Mouse (Mus musculus) adrenal gland, postnatal 25 days (tissue): ENCODE measurements at regions not wholly inside any gene's neighbourhood (a gene's known extent, or its start where the extent isn't known, plus 50 kb on each side); places are given as distances from the start of the nearest gene placed in this dataset.

Source experiments
- DNase-seq: peaks from one replicate; pipeline ENCODE4 v3.0.0; 2021; ENCODE audit warnings: mixed read lengths

DNA sequence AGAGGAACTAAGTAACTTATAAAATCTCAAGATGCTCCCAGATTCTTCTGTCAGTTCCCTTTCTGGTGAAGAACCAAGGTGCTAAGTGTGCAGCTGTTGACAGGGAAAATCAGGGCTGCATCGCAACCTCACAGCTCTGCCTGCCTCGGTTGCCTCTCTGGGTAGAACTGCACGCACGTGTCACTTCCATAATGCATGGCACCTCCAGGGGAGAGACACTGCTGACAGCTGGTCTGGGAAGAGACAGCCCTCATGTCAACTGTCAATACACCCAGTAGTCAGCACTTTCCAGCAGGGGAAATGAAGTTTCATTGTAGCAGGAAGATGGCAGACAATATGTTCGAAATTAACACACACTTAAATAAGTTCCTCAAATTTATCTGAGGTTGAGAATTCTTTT, 376.2 kb upstream of the Nrp1 start:
- no peak for DNase-seq

- DNase-seq: no peak
Measured at GRCm38 (mm10) chr8:127985616-127986015, 372.8 kb upstream of the Nrp1 start.

GRCm38 (mm10) chr8:127988887-127989286, 369.5 kb upstream of the Nrp1 start:
- no peak for DNase-seq

DNA sequence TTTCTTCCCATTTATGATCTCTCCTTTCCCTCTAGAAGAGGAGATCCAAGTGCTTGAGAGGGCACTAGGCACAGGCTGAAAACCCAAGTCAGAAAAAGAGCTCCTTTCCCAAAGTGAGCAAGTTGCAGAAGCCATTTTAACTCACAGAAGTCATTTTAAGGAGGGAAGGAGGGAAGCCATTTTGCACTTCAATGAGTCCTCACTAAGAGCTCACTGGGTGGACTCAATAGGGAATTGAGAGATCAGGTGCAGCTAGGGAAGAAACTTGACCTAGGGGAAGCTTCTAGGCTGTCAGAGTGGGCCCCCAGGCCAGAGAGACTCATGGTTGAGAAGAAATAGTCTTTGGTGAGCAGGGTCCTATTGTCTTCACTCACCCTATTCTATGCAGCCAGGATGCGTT, 363.5 kb upstream of the Nrp1 start:
- no peak for DNase-seq

DNA sequence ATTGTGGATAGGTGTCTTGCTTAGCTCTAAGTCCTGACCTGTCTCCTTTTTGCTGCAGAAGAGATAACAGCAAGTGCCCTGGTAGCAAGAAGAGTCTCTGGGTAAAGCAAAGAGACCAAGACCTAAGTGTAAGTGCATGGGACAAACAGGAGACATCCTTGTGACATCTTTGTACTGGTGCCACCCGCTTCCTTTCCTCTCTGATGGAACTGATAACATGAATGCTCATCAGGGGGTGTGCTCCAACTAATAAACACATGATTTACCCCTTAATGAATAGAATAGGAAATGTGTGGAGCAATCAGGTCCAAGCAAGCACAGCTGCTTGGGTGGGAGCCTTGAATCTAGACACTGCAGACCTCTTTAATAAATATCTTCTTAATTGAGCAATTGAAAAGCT, 362.9 kb upstream of the Nrp1 start:
- DNase-seq: no peak

- DNase-seq: no peak
Measured at GRCm38 (mm10) chr8:128002386-128002785, 356.0 kb upstream of the Nrp1 start.

GRCm38 (mm10) chr8:128002806-128003205, 355.6 kb upstream of the Nrp1 start:
- no peak for DNase-seq

DNA sequence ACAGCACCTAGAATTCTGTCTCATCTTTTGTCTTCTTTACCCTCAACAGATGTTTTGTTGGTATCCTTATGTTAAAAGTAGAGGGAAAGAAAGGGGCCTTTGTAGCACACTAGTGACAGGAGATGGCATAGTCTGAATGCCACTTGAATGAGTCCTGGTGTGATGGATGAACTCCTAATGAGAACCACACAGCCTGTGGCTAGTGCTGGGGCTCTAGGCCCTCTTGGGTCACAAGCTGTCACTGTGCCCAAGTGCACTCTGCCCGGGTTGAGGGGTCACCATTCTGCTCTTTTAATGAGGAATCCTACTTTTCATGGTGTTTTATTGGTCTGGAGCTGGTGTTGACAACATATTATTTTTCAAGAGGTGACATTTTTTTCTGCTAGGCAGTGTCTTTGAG, 355.0 kb upstream of the Nrp1 start:
- no peak for DNase-seq

DNA sequence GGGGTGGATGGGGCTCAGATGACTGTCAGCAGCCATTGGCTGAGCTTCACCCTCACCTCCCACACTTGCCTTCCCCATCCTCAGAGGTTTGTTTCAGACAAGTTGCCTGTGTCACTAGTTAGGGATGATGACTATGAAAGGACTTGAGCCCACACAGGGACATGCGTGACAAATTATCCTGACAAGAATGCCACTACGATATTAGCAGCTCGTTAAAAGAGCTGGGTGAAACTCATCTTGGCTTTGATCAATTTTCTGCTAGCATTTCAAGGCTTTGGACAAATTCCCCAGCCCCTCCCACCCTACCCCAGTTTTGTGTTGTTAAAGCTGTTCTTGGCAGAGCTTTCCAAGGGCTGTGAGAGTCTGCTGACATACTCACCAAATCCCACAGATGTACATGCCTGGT, 354.5 kb upstream of the Nrp1 start:
- DNase-seq: no peak

DNA sequence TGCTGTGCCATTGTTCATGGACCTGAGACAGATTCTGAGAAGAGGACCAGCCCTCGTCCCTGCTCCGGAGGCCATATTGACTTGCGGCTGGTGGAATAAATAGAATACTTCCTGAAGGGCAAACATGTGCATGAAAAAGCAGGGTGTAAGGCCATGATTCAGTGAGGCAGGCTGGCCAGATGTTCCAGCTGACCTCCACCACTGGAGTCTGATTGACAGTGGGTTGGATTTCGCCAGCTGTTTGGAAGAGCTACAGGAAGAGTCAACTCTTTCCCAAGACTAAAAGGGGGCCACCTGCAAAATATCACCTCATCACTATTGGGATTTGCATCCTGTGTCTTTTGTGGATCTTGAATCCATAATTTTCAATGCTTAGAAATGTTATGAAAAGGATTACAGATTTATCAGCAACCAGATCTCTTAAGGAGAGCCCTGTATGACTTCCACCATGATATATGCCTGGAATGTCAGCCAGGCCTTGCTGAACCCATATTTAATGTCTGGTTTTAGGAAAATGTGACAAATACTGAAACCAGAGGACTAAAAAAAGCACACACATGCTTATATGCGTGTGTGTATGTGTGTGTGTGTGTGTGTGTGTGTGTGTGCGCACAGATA, 348.9 kb upstream of the Nrp1 start:
- no peak for DNase-seq

- no peak for DNase-seq
Measured at GRCm38 (mm10) chr8:128017171-128017570, 341.2 kb upstream of the Nrp1 start.

DNA sequence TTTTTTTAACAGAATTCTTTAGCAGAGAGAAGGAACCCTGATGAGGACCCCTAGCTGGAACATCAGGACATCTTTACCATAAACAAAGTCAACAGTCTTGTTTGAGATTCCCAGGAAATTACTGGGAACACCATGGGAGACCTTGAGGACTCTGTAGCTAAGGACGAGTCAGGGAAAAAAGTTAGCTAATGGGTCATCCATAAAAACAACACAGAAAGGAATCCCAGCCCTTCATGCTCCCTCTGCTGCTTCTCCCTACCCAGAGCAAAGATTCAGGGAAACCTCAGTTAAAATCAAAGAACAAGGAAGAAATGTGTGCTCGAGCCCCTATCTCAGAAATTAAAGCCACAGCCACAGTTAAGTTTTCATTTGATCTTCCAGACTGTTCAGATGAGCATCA, 334.7 kb upstream of the Nrp1 start:
- DNase-seq: no peak

DNA sequence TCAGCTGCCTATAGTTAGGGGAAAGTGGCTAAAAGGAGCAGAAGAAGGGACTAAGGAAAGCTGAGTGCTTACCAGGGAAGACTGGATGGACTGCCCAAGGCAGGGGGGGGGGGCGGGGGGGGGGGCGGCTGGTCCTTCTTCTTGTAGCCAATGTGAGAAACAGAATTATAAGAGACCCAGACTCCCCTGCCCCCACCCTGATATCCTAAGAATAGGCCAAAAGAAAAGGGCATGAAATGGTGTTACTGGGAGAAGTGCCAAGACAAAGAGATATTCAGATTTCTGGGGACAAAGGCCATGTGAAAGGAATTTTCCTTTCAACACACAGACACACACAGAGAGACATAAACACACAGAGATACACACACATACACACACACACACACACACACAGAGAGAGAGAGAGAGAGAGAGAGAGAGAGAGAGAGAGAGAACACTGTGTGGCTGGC, 333.6 kb upstream of the Nrp1 start:
- DNase-seq: no peak

DNA sequence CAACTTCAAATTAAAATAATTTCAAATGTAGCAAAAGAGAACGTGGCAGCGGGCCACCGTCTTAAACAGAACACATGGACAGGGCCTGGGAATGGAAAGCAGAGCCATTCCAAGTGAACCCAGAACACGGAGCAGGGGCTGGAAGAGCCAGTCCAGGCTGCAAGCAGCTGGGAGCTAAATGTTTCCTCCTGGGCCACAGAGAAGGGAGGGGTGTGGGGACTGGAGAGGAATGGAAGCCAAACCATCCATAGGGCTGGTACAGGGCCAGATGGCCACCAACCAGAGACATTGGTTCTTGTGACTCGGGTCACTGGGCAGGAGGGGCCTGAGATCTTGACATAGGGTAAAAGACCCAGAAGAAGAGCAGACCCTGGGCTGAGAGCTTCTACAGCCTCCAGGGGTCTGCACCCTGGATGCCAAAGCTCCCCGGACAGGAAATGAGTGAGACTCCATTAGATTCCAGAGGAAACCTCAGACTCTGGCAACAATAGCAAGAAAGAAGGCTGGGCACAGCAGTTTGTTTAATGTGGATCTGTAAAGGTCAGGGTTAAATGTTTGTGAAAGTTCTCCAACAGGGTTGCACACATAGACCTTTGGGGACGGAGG, 333.1 kb upstream of the Nrp1 start:
- peak; percentile 54 for DNase-seq

- DNase-seq: no peak
Measured at GRCm38 (mm10) chr8:128026981-128027380, 331.4 kb upstream of the Nrp1 start.

GRCm38 (mm10) chr8:128030335-128031280, 327.8 kb upstream of the Nrp1 start:
- no peak for DNase-seq

DNA sequence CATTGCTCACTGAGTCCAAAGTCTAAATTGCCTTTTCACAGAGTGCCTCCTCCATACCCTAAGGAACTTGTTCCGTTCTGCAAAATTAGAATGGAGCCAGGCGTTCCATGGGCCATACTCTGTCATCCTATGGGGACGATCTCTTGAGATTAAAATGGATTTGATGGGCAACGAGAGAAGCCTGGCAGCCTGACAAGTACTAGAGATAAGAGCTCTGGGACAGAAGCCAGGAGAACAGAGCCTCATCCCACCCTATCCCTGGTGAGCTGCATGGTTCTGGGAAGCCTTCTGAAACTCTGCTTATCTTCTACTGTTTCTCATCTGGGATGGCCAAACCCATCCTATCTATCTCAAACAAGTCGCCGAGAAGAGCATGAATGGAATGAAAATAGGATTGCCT, 324.3 kb upstream of the Nrp1 start:
- DNase-seq: peak; percentile 10

- DNase-seq: no peak
Measured at GRCm38 (mm10) chr8:128035672-128036071, 322.7 kb upstream of the Nrp1 start.

- no peak for DNase-seq
Measured at GRCm38 (mm10) chr8:128039341-128040064, 318.9 kb upstream of the Nrp1 start.

- DNase-seq: no peak
Measured at GRCm38 (mm10) chr8:128042877-128043276, 315.5 kb upstream of the Nrp1 start.

DNA sequence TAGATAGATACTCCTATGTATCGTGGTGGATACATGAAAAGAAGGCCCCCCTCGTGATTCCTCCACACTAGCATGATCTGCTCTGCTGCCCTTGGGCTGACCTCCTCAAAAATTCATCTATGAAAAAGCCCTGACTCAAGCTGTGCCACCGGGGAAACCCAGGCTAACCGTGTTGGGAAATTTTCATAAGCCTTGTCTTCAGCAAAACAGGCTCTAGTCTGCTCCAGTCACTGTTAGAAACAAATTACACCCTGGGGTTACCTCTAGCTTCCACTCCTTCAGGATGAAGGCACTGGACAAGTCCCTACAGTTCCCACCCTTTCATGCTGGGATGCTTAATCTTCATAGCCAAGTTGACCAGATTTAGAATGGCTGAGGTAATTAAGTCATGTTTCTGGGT, 315.0 kb upstream of the Nrp1 start:
- no peak for DNase-seq

DNA sequence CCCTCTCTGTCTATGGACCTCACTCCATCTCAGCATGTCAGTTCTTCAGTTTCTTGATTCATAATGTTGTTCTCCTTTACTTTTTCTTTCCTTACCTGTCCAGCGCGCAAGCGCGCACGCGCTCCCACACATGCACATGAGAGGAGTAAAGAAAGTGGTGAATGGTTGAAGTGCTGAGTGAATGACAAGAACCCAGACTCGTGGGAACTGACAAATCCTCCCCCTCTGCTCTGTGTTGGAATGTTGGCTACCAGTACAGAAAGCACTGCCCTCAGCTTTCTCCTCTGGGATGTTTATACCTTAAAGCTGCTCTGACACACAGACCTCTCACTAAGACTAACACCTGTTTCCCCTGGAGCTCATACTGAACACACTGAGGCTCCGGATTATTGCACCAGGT, 302.2 kb upstream of the Nrp1 start:
- no peak for DNase-seq

DNA sequence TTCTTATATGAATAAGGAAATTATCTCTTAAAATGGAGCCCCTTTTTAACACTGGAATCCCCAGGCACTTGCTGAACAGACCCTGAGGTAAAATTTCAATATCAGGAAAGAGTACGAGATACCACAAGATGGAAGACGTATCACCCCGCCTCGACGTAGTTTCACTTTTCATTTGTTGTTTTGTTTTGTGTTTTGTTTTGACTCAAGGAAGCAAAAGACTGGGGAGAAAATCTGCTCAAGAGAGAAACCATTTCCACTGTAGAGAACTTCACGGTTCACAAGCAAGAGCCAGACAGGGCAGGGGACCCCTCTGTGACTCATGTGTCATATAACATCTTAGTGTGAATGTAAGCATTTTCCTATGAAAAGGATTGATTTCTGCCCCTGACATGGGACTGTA, 300.6 kb upstream of the Nrp1 start:
- no peak for DNase-seq
